Mouse (Mus musculus) testis, adult 2 months (tissue): ENCODE data around the gene Tsnax.

ENCODE experiments used
- CTCF ChIP-seq: fragments of 200-500 bp; IDR thresholded peaks from 2 replicates; pipeline ENCODE4 v1.5.1; 2012; ENCODE audit warnings: low read depth, mild to moderate bottlenecking, inconsistent platforms, low read length, moderate library complexity; ENCODE audit not compliant: control insufficient read depth, insufficient read depth, insufficient replicate concordance
- POLR2A ChIP-seq: fragments of 200-500 bp; IDR thresholded peaks from 2 replicates; pipeline ENCODE4 v1.6.1; 2012; ENCODE audit warnings: low read depth, mild to moderate bottlenecking, inconsistent platforms, low read length, moderate library complexity; ENCODE audit not compliant: control insufficient read depth

DNA sequence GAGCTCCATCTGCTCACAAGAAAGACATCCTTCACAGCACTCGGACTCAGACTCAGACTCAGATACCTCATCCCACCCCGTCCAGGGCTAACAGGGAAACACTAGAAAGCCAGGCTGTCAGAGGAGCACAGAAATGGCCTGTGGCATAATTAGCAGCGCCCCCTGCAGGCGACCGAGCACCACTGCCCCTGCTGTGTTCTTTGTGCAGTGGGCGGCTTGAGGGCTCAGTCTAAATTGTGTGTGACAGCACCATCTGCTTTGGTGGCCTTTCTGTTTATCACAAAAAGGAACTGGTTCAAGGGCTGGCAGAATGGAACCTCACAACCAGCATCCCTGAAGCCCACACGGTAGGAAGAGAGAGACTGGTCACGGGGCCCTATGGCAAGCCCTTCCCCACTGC is 21.9 kb downstream of the Tsnax start:
- TF ChIP-seq CTCF (peak; percentile 83), POLR2A (no peak)
